ENCODE assay signal across 19 mouse cellular contexts in genomic region chr12:7215686-7216085, GRCm38 (mm10).
DNase-seq lines count a peak whose midpoint lies in the region; TF ChIP-seq lines count a peak whose summit lies in the region.
"Had no signal": no experiment of that assay in that cellular context is flagged by ENCODE, and none has a peak within 500 bp of the region (broad histone marks: within the 10 kb centered on the region; RNA-seq: fewer than 3 reads in every experiment).

No protein-coding gene starts in this region.

- no peak for TF ChIP-seq POLR2A in cerebellum, adult 2 months (IDR thresholded peaks at IDR 0.05; ENCODE audit: borderline replicate concordance, insufficient read depth, low read length)

- DNase-seq in cerebellum, adult 2 months, result peak; percentile 13 to 60
- no peak for DNase-seq in cerebellum, postnatal 4 days (ENCODE audit: low spot score in 2 of 2)
- DNase-seq in layer of hippocampus, adult 18-20 months (ENCODE audit: low spot score in 2 of 2), result peak; percentile 13 to 62
- no peak for DNase-seq in layer of hippocampus, adult 9-10 months (ENCODE audit: low spot score)
- peak; percentile 40 to 44 for DNase-seq in layer of hippocampus, adult 2 months (ENCODE audit: low spot score in 2 of 2)
- peak; percentile 6 for DNase-seq in right cerebral cortex, postnatal 4 days
- DNase-seq in testis, postnatal 14 days (ENCODE audit: low spot score), result no peak
- no peak for DNase-seq in adipocyte (ENCODE audit: low spot score)
- DNase-seq: adrenal gland, postnatal 36 days; gastrocnemius, postnatal 25 days; heart, postnatal 14 days; thymus, adult 2 months had no signal

- H3K4me1 ChIP-seq in cerebellum, adult 2 months (ENCODE audit: control insufficient read depth, insufficient read depth, low read length), result no peaks in the 10 kb centered on the region; the same call in 1 of the 2 replicates
- H3K4me1 ChIP-seq: embryonic facial prominence, embryonic 13.5 days; heart, embryonic 10.5 days; midbrain, embryonic 10.5 days had no signal

- no peak overlapping the region for H3K4me3 ChIP-seq in cerebellum, adult 2 months (replicated peaks; ENCODE audit: insufficient read depth, low read depth, low read length)
- H3K4me3 ChIP-seq in layer of hippocampus, adult 2 months, result no peak overlapping the region
- H3K4me3 ChIP-seq: embryonic facial prominence, embryonic 13.5 days; heart, embryonic 10.5 days; left cerebral cortex, adult 2 months; midbrain, embryonic 10.5 days had no signal

- H3K27ac ChIP-seq in cerebellum, adult 2 months (ENCODE audit: insufficient read depth, low read length), result no peak overlapping the region; the same call in 1 of the 2 replicates
- H3K27ac ChIP-seq in layer of hippocampus, adult 2 months, result 0 out of 2 replicates have a peak overlapping the region, but pooled peaks have one; percentile 40
- H3K27ac ChIP-seq: embryonic facial prominence, embryonic 13.5 days; heart, embryonic 10.5 days; hindbrain, embryonic 14.5 days; kidney, postnatal 0 days; midbrain, embryonic 10.5 days had no signal

- no peak for TF ChIP-seq CTCF in cerebellum, adult 2 months (IDR thresholded peaks at IDR 0.05; ENCODE audit: borderline replicate concordance, insufficient read depth, low read depth, low read length)
- no peak for TF ChIP-seq CTCF in layer of hippocampus, adult 2 months (conservative IDR thresholded peaks at IDR 0.05)

- WGBS in cerebellum, adult 2 months, result 13% methylated on average over 6 of the region's 6 CpGs

- H3K27me3 ChIP-seq in cerebellum, adult 2 months (ENCODE audit: control insufficient read depth, insufficient read depth, low read length), result no peaks in the 10 kb centered on the region
- H3K27me3 ChIP-seq: CH12.LX; embryonic facial prominence, embryonic 13.5 days had no signal

Comparison
In these comparisons a context has a peak if more than half of its experiments do, and no peak if none do; other contexts are left out.
1. DNase-seq: peak in cerebellum, adult 2 months (2 of 2), layer of hippocampus, adult 18-20 months (2 of 2), layer of hippocampus, adult 2 months (2 of 2) and right cerebral cortex, postnatal 4 days (single experiment); none in cerebellum, postnatal 4 days (0 of 2), layer of hippocampus, adult 9-10 months (single experiment), testis, postnatal 14 days (single experiment) and adipocyte (single experiment).